Mouse (Mus musculus): ENCODE measurements at regions not wholly inside any gene's neighbourhood (a gene's known extent, or its start where the extent isn't known, plus 50 kb on each side); places are given as distances from the start of the nearest gene placed in this dataset.

GRCm38 (mm10) chr16:20836866-20837265 is 102.6 kb upstream of the Thpo start:
- no peak for TF ChIP-seq CTCF (IDR thresholded peaks at IDR 0.05; ENCODE audit: low read depth)
- TF ChIP-seq EP300 (IDR thresholded peaks at IDR 0.05; ENCODE audit: low read depth) = no peak
